Mouse (Mus musculus): ENCODE results near the gene Serinc1. TPM values are rescaled to one million over a fixed set of nuclear protein-coding genes. Genes with fewer than 3 reads are reported as not detected.
"Not testable (repeated sequence)": the region's sequence is repeated elsewhere in the genome, so short reads cannot be mapped to it uniquely, and the experiment has no call there.

The Serinc1 gene
- 164 and 168 TPM in 2 replicates for polyA plus RNA-seq (2016; fragmentation: Nextera tagmentation; extraction: Ambion mirVana)

DNA sequence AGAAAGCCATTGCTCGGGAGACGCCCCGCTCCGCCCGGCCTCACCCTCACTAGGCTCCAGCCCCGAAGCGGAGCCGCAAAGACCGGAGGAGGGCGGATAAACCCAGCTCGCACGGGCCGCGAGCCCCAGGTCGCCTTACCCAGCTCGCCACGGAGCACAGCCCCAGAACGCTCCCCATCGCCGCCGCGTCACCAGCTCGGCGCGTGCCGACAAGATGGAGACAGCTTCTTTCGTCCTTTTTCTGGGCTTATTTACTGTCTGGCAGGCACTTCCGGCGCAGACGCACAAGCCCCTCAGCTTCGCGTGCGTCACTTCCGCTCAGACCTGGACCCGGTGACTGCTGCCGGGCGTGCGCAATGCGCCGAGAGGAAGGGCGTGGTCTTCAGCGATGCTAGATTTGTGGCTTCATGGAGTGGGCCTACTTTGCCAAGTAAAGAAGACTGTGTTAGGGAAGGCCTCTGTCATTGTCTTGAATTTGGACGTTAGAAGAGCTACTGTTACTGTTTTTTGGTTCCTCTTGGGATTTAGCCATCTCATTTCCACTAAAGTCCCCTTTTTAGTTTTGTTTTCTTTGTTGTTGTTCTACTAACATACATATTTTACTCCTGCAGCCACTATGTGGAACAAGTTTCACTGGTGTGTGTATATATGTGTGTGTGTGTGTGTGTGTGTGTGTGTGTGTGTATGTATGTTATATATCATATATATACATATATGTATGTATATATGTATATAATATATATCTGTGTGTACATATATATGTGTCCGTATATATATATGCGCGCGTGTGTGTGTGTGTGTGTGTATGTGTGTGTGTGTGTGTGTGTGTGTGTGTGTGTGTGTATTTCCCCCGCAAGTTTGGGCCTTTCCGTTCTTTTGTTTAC, at the start of gene Serinc1:
Gene Serinc1 (minus strand): TSS at position 313 of the 884 bp plus-strand sequence.
- Histone ChIP-seq H3K9ac (peak within 1 kb of the TSS; percentile 86), H3K36me3 (no peaks in the 10 kb centered on the region), H3K27ac (peak within 1 kb of the TSS; percentile 96), H3K27me3 (no peaks in the 10 kb centered on the region), H3K4me3 (peak within 1 kb of the TSS; percentile 75), H3K4me1 (peaks cover 8% of the 10 kb centered on the region), H3K9me3 (no peaks in the 10 kb centered on the region), H3K4me2 (replicated peaks) (peak within 1 kb of the TSS; percentile 67)
- WGBS, result 12% methylated on average over 48 of the region's 49 CpGs
- ATAC-seq (ENCODE audit: insufficient number of reproducible peaks, insufficient read depth, low FRiP score, low TSS enrichment), result peak; percentile 98

DNA sequence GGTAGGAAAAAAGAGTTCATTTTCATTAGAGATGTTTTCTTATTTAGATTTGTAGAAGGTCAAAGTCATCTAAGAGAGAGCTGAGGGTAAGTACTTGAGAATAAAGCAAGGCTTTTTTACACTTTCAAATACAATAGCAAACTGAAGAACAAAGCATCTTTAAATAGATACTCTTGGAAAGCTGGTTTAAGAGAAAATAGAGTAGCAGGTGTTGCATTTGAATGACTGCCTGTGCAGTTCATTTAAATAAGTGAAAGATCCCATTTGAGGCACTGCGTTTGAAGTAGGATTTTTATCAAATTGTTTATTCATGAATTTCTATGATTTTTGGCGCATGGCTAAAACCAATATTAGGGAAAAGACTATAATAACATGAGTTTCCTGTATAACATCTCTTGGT, 44.4 kb upstream of the Serinc1 start:
- H3K36me3 ChIP-seq, result no peaks in the 10 kb centered on the region
- no peaks in the 10 kb centered on the region for H3K27me3 ChIP-seq
- no peak overlapping the region for H3K27ac ChIP-seq
- H3K4me2 ChIP-seq (replicated peaks), result no peak overlapping the region
- no peak overlapping the region for H3K4me3 ChIP-seq
- H3K9ac ChIP-seq, result no peak overlapping the region
- H3K9me3 ChIP-seq, result no peaks in the 10 kb centered on the region
- H3K4me1 ChIP-seq, result no peaks in the 10 kb centered on the region
- no peak for ATAC-seq (ENCODE audit: insufficient number of reproducible peaks, insufficient read depth, low FRiP score, low TSS enrichment)
- WGBS, result 67% methylated on average over 2 of the region's 2 CpGs

DNA sequence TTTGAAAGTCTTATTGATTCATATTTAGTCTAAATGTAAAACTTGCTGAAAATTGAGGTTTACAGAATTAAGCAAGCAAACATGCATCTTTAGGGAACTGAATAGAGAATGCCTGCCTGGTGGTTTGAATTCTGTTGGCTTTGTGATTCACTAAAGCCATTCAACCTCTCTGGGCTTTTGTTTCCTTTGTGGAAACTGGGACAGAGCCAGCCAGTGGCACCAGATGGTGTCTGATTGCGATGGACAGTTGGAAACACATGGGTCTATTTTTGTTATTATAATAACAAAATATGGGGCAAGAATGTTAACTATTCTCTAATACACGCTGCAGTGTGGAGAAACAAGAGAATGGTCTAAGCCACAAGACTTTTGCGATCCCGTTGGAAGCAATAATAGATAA, 39.8 kb upstream of the Serinc1 start:
- Histone ChIP-seq H3K36me3 (no peaks in the 10 kb centered on the region), H3K9ac (no peak overlapping the region), H3K27ac (no peak overlapping the region), H3K4me1 (no peaks in the 10 kb centered on the region), H3K4me3 (no peak overlapping the region), H3K9me3 (no peaks in the 10 kb centered on the region), H3K4me2 (replicated peaks) (no peak overlapping the region), H3K27me3 (no peaks in the 10 kb centered on the region)
- no peak for ATAC-seq (ENCODE audit: insufficient number of reproducible peaks, insufficient read depth, low FRiP score, low TSS enrichment)
- WGBS, result 50% methylated on average over 4 of the region's 4 CpGs

DNA sequence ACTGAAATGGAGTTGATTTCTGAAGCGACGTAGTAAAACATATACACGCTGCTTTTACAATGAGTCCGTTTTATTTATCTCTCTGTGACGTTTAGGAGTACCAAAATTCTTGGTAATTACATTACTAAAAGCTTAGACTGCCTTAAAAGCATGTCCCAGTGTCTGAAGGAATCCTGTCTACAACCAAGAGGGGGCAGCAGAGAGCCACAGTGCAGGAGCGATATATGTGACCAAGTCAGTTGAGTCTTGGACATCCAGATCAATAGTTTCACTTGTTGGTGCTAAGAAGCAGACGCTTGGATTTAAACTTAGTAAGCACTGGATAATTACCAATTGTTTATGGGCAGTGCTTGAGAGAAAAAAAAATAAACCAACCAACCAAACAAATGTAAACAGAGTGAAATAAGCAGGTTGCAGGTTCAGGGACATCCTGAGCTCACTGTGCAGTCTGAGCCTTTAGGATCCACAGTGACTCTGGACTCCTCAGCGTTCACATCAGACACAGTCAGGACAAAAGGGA, 38.9 kb upstream of the Serinc1 start:
- Histone ChIP-seq H3K4me2 (replicated peaks) (no peak overlapping the region), H3K27ac (no peak overlapping the region), H3K4me1 (no peaks in the 10 kb centered on the region), H3K36me3 (no peaks in the 10 kb centered on the region), H3K9ac (no peak overlapping the region), H3K9me3 (no peaks in the 10 kb centered on the region), H3K27me3 (no peaks in the 10 kb centered on the region), H3K4me3 (no peak overlapping the region)
- WGBS, result 31% methylated on average over 8 of the region's 8 CpGs
- no peak for ATAC-seq (ENCODE audit: insufficient number of reproducible peaks, insufficient read depth, low FRiP score, low TSS enrichment)

DNA sequence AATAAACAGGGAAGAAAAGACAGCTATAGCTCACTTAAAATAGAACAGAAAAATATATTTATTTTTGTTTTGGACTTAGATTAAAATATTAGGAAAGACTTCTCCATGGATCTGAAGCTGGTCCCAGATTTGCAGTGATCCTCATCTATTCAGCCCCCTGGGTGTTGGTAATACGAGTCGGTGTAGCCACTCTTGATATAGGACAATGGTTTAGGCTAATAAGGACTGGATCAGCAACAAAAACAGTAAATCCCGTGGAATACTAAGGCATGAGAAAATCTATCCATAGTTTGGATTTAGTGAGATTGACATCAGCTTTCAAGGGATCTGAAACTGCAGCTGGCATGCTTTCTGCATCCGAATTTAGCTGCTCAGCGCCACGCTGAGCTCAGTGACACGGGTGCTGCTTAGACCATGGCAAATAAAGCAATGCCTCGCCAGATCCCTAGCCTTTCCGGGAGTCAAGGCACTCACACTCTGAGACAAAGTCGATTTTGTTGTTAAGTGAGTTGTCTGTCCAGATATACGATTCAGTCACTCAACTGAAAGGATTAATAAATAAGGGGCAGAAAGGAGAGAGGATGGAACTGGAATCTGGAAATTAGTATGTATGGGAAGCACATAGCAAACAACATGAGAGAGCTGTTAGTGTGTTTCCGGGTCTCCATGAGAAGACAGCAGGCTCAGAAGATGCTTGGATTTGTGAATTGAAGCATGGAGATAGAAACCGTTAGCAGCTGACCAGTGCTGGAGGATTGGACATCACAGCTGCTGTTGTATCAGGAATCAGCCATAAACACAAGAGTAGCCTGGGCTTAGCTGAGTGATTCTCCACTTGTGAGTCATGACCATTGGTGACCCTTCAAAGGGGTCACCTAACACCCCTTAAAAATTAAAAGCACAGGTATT, 36.9 kb upstream of the Serinc1 start:
- H3K27me3 ChIP-seq, result no peaks in the 10 kb centered on the region
- WGBS, result 72% methylated on average over 13 of the region's 13 CpGs
- no peak for ATAC-seq (ENCODE audit: insufficient number of reproducible peaks, insufficient read depth, low FRiP score, low TSS enrichment)
- H3K4me3 ChIP-seq, result no peak overlapping the region
- H3K9ac ChIP-seq, result no peak overlapping the region
- H3K36me3 ChIP-seq, result no peaks in the 10 kb centered on the region
- no peaks in the 10 kb centered on the region for H3K9me3 ChIP-seq
- no peak overlapping the region for H3K4me2 ChIP-seq (replicated peaks)
- no peak overlapping the region for H3K27ac ChIP-seq
- no peaks in the 10 kb centered on the region for H3K4me1 ChIP-seq

DNA sequence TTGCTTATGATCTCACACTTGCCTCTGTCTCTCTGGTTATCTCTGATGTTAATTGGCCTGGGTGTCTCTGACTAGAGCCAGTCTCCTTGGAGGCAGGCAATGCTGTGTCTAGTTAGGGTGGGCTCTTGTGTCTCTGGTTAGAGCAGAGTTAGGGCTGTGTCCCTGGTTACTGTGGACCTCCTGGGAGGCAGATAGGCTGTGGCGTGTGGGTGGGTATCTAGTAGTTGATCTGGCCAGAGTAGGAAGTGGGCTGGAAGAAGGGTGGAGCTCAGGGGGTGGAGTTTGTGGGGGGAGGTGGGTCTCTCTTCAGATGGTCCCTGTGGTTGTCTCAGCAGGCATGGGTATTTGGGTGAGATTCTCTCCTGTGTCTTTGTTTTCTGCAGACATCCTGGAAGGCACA, 33.9 kb upstream of the Serinc1 start:
- ATAC-seq (ENCODE audit: insufficient number of reproducible peaks, insufficient read depth, low FRiP score, low TSS enrichment), result peak; percentile 56; the same call in 1 of the 2 replicates
- H3K4me1 ChIP-seq, result no peaks in the 10 kb centered on the region
- no peaks in the 10 kb centered on the region for H3K36me3 ChIP-seq
- H3K4me3 ChIP-seq, result no peak overlapping the region
- H3K27ac ChIP-seq, result no peak overlapping the region
- no peaks in the 10 kb centered on the region for H3K9me3 ChIP-seq
- WGBS, result 44% methylated on average over 1 of the region's 1 CpGs
- no peaks in the 10 kb centered on the region for H3K27me3 ChIP-seq
- H3K4me2 ChIP-seq (replicated peaks), result no peak overlapping the region
- H3K9ac ChIP-seq, result no peak overlapping the region

DNA sequence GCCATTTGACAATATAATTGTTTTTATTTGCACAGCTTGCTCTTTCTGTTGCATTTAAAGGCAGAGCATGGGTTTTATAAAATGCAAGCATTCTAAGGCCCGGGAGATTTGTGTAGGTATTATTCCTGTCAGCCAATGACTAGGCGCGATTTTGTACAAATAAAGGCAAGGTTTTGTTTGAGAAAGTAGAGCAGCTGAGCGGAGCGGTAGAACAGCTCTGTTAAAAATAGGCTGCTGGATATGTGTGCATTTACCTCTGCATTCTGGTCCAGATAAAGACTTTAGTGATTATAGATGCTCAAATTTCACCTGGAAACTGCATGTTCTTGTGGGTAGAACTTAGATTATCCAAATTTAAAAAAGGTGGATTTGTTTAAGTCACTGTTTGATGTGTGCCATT, 25.3 kb upstream of the Serinc1 start:
- 81% methylated on average over 5 of the region's 5 CpGs for WGBS
- Histone ChIP-seq H3K9ac (no peak overlapping the region), H3K4me1 (no peaks in the 10 kb centered on the region), H3K4me3 (no peak overlapping the region), H3K36me3 (no peaks in the 10 kb centered on the region), H3K4me2 (replicated peaks) (no peak overlapping the region), H3K27ac (no peak overlapping the region), H3K9me3 (no peaks in the 10 kb centered on the region), H3K27me3 (no peaks in the 10 kb centered on the region)
- no peak for ATAC-seq (ENCODE audit: insufficient number of reproducible peaks, insufficient read depth, low FRiP score, low TSS enrichment)

DNA sequence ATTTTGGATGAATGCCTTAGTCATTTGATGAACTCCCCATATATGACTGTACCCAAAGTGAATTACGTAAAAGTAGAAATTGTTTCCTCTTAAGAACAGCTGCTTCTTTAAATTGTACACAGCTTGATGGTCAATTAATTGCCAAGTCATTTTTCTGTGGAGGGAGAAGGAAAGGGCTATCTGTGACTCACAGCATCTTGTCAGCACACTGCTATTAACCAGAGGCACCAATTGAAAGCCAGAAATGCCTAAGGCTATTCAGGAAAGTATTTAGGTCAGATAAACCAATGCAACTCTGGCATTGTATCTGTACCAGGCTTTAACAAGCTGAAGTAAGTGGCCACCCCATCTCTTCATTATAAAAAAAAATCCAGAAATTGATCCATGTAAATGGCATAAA, 21.4 kb upstream of the Serinc1 start:
- Histone ChIP-seq H3K4me1 (no peaks in the 10 kb centered on the region), H3K9ac (no peak overlapping the region), H3K4me3 (no peak overlapping the region), H3K27me3 (no peaks in the 10 kb centered on the region), H3K4me2 (replicated peaks) (no peak overlapping the region), H3K27ac (no peak overlapping the region), H3K36me3 (no peaks in the 10 kb centered on the region), H3K9me3 (no peaks in the 10 kb centered on the region)
- no peak for ATAC-seq (ENCODE audit: insufficient number of reproducible peaks, insufficient read depth, low FRiP score, low TSS enrichment)
- 91% methylated on average over 1 of the region's 1 CpGs for WGBS

DNA sequence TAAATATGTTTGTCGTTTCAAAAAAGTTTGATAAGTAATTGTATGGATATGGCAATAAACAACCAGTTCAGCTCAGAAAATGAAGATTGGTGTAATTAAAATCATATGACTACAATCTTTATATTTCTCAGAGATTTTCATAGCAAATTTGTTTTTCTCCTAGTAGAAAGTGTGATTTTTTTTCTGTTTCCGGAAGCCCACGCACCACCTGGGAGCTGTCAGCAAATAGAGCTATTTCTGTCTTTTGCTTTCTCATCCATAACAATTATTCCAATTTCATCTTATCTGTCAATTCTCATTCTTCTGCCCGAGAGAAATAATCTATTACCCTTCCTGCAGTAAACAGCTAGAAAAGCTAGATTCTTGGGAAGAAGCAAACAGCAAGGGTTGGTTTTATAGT, 17.3 kb upstream of the Serinc1 start:
- 86% methylated on average over 4 of the region's 4 CpGs for WGBS
- no peak for ATAC-seq (ENCODE audit: insufficient number of reproducible peaks, insufficient read depth, low FRiP score, low TSS enrichment)
- H3K4me1 ChIP-seq, result no peaks in the 10 kb centered on the region
- H3K27ac ChIP-seq, result no peak overlapping the region
- no peaks in the 10 kb centered on the region for H3K27me3 ChIP-seq
- no peak overlapping the region for H3K9ac ChIP-seq
- no peak overlapping the region for H3K4me3 ChIP-seq
- H3K9me3 ChIP-seq, result no peaks in the 10 kb centered on the region
- H3K4me2 ChIP-seq (replicated peaks), result no peak overlapping the region
- H3K36me3 ChIP-seq, result no peaks in the 10 kb centered on the region

DNA sequence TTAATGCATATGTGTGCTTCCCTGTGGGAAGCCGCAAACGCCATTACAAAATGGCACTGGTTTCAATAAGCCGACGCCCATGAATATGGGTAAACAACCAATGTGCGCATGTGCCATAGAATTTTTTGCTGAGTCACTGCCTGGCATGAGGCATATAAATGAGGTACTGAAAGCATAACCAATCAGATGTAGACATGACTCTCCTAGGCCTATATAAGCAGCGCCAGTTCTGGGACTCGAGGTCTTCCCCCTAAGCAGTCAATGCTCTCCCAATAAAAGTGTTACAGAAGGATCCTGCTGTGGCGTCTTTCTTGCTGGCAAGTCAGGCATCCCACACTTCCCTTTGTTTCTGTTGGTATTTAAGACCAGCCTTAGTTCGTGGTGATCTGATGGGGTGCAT, 11.6 kb upstream of the Serinc1 start:
- 85% methylated on average over 9 of the region's 9 CpGs for WGBS
- not testable (repeated sequence) for H3K9me3 ChIP-seq; H3K27me3 ChIP-seq; H3K27ac ChIP-seq; H3K4me2 ChIP-seq (replicated peaks); H3K36me3 ChIP-seq; H3K9ac ChIP-seq; H3K4me3 ChIP-seq; H3K4me1 ChIP-seq; ATAC-seq (ENCODE audit: insufficient number of reproducible peaks, insufficient read depth, low FRiP score, low TSS enrichment)

DNA sequence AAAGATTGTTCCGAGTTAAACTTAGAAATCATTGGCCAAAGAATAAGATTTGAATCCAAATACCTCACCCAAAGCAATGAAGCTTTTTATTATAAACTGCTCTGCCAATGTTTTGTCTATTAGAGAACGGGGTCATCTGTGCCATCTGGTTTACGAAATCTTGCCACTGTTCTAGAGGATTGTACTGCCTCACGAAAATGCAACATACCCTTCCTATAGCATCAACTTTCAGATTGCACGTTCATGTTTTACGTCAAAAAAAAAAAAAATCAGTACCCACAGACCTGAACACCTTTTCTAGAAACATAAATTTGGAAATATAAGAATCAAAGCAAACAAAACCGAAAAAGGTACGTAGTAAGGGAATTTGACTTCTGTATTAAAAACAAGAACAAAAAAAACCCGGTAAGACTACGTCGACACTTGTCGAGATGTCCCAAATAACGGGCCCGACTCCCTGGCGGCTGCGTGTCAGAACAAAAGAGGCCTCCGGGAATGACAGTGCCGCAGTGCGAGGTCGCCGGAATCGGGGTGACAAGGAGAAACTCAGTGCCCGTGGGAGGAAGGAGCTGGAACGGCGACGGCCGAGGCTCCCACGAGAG, 613 bp downstream of the Serinc1 start:
- peaks cover 8% of the 10 kb centered on the region for H3K4me1 ChIP-seq
- no peak; the same call in 1 of the 2 replicates for ATAC-seq (ENCODE audit: insufficient number of reproducible peaks, insufficient read depth, low FRiP score, low TSS enrichment)
- peak overlapping the region; percentile 86 for H3K9ac ChIP-seq
- H3K4me3 ChIP-seq, result peak overlapping the region; percentile 75
- no peaks in the 10 kb centered on the region for H3K9me3 ChIP-seq
- WGBS, result 3% methylated on average over 28 of the region's 28 CpGs
- H3K27ac ChIP-seq, result peak overlapping the region; percentile 96
- peak overlapping the region; percentile 67 for H3K4me2 ChIP-seq (replicated peaks)
- peaks cover 7% of the 10 kb centered on the region for H3K36me3 ChIP-seq
- no peaks in the 10 kb centered on the region for H3K27me3 ChIP-seq
